Comparison of ENCODE assay signal across 9 mouse cellular contexts in the genomic region with DNA sequence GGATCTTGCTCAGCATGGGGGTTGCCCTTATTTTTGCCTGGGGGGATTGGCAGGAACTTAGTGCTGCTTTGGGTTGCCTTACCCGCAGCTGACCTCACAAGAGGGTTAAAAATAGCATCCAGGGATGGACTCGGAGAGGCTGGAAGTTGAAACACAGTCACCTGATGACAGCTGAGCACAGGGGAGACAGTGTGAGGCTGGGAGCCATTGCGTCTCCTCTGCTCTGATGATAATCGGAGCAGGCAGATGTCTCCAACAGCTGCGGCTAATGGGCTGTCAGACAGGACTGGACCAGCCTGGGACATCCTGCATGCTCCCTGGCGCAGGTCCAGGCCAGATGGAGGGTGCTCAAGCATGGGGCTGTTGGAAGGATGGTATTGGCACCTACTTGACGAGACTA.
A peak's percentile ranks its signal among the peaks of the same experiment; 100 is the strongest.
DNase-seq lines count a peak whose midpoint lies in the region; ATAC-seq and TF ChIP-seq lines count a peak whose summit lies in the region.
"Had no signal": no experiment of that assay in that cellular context is flagged by ENCODE, and none has a peak within 500 bp of the region (broad histone marks: within the 10 kb centered on the region; RNA-seq: fewer than 3 reads in every experiment).

No protein-coding gene starts in this region.

- WGBS in heart, embryonic 15.5 days: 18% methylated on average over 7 of the region's 7 CpGs
- 27% methylated on average over 7 of the region's 7 CpGs for WGBS in lung, embryonic 14.5 days

- TF ChIP-seq POLR2A in brain, embryonic 14.5 days (IDR thresholded peaks at IDR 0.05; ENCODE audit: borderline replicate concordance, extremely low read depth, insufficient read depth, insufficient read length, poor library complexity, severe bottlenecking): no peak

- TF ChIP-seq CTCF in brain, embryonic 14.5 days (IDR thresholded peaks at IDR 0.05; ENCODE audit: borderline replicate concordance, extremely low read depth, insufficient read depth, insufficient read length): no peak
- TF ChIP-seq CTCF in lung, embryonic 14.5 days (IDR thresholded peaks at IDR 0.05; ENCODE audit: low read depth): no peak

- ATAC-seq in heart, embryonic 15.5 days (replicated peaks; ENCODE audit: insufficient number of reproducible peaks, insufficient read depth, low FRiP score, low read depth): peak; percentile 77
- ATAC-seq in lung, embryonic 14.5 days (ENCODE audit: insufficient read depth): peak; percentile 78

- peak; percentile 13 for DNase-seq in gastrocnemius, postnatal 14 days
- DNase-seq in gastrocnemius, adult 8-10 months (ENCODE audit: low spot score in 2 of 2): no peak
- DNase-seq in brain, embryonic 14.5 days (ENCODE audit: low read depth): peak; percentile 69
- peak; percentile 82 for DNase-seq in lung, embryonic 14.5 days
- DNase-seq in spleen, postnatal 36 days (ENCODE audit: low spot score in 2 of 2): no peak
- no peak for DNase-seq in adrenal gland, postnatal 10 days
- DNase-seq in right cerebral cortex, adult 2 months (ENCODE audit: low spot score in 2 of 2): no peak
- DNase-seq: cerebellum, adult 9-10 months had no signal

- H3K4me2 ChIP-seq in heart, embryonic 15.5 days: peak overlapping the region; percentile 33
- no peak overlapping the region for H3K4me2 ChIP-seq in lung, embryonic 14.5 days

- no peaks in the 10 kb centered on the region for H3K27me3 ChIP-seq in heart, embryonic 15.5 days
- no peaks in the 10 kb centered on the region for H3K27me3 ChIP-seq in lung, embryonic 14.5 days (ENCODE audit: insufficient read depth, low read length)

- no peak overlapping the region for H3K4me3 ChIP-seq in heart, embryonic 15.5 days
- no peak overlapping the region for H3K4me3 ChIP-seq in lung, embryonic 14.5 days (ENCODE audit: low read depth, low read length)

- H3K9ac ChIP-seq in heart, embryonic 15.5 days: no peak overlapping the region
- no peak overlapping the region for H3K9ac ChIP-seq in lung, embryonic 14.5 days

- H3K27ac ChIP-seq in heart, embryonic 15.5 days: peak overlapping the region; percentile 80
- H3K27ac ChIP-seq in lung, embryonic 14.5 days (ENCODE audit: low read depth): peak overlapping the region; percentile 32; the same call in 1 of the 2 replicates

- no peaks in the 10 kb centered on the region for H3K9me3 ChIP-seq in heart, embryonic 15.5 days (replicated peaks)
- H3K9me3 ChIP-seq in lung, embryonic 14.5 days (ENCODE audit: low read depth, low read length): no peaks in the 10 kb centered on the region

- H3K36me3 ChIP-seq in heart, embryonic 15.5 days: no peaks in the 10 kb centered on the region
- H3K36me3 ChIP-seq in lung, embryonic 14.5 days (ENCODE audit: insufficient read depth): no peaks in the 10 kb centered on the region

- intact Hi-C loops in gastrocnemius, postnatal 14 days (cut with DNase I; ENCODE audit: low total_unique reads): no loop called here

- peaks cover 29% of the 10 kb centered on the region for H3K4me1 ChIP-seq in heart, embryonic 15.5 days (replicated peaks)
- H3K4me1 ChIP-seq in lung, embryonic 14.5 days (ENCODE audit: insufficient read depth): peaks cover 18% of the 10 kb centered on the region

Comparison
In these comparisons a context has a peak if more than half of its experiments do, and no peak if none do; other contexts are left out.
1. DNase-seq: peak in gastrocnemius, postnatal 14 days (single experiment), brain, embryonic 14.5 days (single experiment) and lung, embryonic 14.5 days (single experiment); none in gastrocnemius, adult 8-10 months (0 of 2), spleen, postnatal 36 days (0 of 2), adrenal gland, postnatal 10 days (single experiment) and right cerebral cortex, adult 2 months (0 of 2).